ENCODE assay signal across 29 mouse cellular contexts in genomic region chr5:3648849-3649210, GRCm38 (mm10). TPM values are rescaled to one million over a fixed set of nuclear protein-coding genes. Genes with fewer than 3 reads are reported as not detected.
"Had no signal": no experiment of that assay in that cellular context is flagged by ENCODE, and none has a peak within 500 bp of the region (broad histone marks: within the 10 kb centered on the region; RNA-seq: fewer than 3 reads in every experiment).

No protein-coding gene starts in this region.

- H3K27ac ChIP-seq: embryonic facial prominence, embryonic 12.5 days; embryonic facial prominence, embryonic 13.5 days; embryonic facial prominence, embryonic 15.5 days; forebrain, embryonic 12.5 days; forebrain, embryonic 13.5 days; forebrain, embryonic 15.5 days had no signal

- DNase-seq: cerebellum, adult 18-20 months; cerebellum, adult 8-10 months; cerebellum, adult 9-10 months; cerebellum, postnatal 25 days; cerebellum, postnatal 36 days; embryo, embryonic 11 days; forebrain, postnatal 0 days; gastrocnemius, adult 2 months; gastrocnemius, postnatal 10 days; gastrocnemius, postnatal 14 days; gastrocnemius, postnatal 25 days; gastrocnemius, postnatal 36 days; heart, adult 18-20 months had no signal

- H3K9ac ChIP-seq: embryonic facial prominence, embryonic 12.5 days; embryonic facial prominence, embryonic 13.5 days; embryonic facial prominence, embryonic 15.5 days; forebrain, embryonic 12.5 days; forebrain, embryonic 13.5 days; forebrain, embryonic 15.5 days; forebrain, postnatal 0 days had no signal

- ATAC-seq: forebrain, postnatal 0 days had no signal

- H3K27me3 ChIP-seq: embryonic facial prominence, embryonic 12.5 days; embryonic facial prominence, embryonic 13.5 days; embryonic facial prominence, embryonic 15.5 days; forebrain, embryonic 12.5 days; forebrain, embryonic 13.5 days; forebrain, embryonic 15.5 days had no signal

- H3K9me3 ChIP-seq: embryonic facial prominence, embryonic 10.5 days; embryonic facial prominence, embryonic 12.5 days; embryonic facial prominence, embryonic 13.5 days; embryonic facial prominence, embryonic 15.5 days; forebrain, embryonic 12.5 days; forebrain, embryonic 13.5 days; forebrain, embryonic 15.5 days had no signal

RNA-seq across cellular contexts. Expression of gene Tmbim7, which starts 2.2 kb away (rescaled TPM):
- polyA plus RNA-seq: cerebellum, adult 2 months; cortical plate, adult 2 months; embryonic facial prominence, embryonic 10.5 days; embryonic facial prominence, embryonic 11.5 days; embryonic facial prominence, embryonic 12.5 days; embryonic facial prominence, embryonic 13.5 days; embryonic facial prominence, embryonic 14.5 days; embryonic facial prominence, embryonic 15.5 days; erythroblast, embryonic 14.5 days; forebrain, embryonic 10.5 days; forebrain, embryonic 11.5 days; forebrain, embryonic 12.5 days; forebrain, embryonic 13.5 days; forebrain, embryonic 14.5 days; forebrain, embryonic 15.5 days; forebrain, embryonic 16.5 days; forebrain, postnatal 0 days had no signal
